Mouse (Mus musculus): ENCODE measurements around the gene Gm21256.
"Not testable (repeated sequence)": the region's sequence is repeated elsewhere in the genome, so short reads cannot be mapped to it uniquely, and the experiment has no call there.

The Gm21256 gene

DNA sequence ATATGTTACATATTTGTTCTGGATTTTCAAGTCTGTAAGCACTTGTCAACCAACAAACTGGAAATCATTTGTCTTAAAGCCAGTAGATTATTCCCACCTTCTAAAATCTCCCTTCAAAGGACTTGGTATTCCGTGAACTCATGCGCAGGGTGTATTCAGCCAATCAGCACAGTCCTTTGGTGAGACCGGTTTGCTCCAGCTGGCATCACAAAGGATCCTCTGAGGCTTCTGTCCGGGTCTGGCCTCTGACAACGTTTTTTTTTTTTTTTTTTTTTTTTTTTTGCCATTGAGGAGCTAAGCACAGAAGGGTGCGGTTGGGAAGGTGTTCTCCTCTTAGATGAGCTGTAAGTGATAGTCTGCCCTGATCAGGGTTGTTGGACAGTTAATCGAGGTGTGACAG, at the start of gene Gm21256:
Gm21256 (plus strand) TSS at position 301 of the 400 bp plus-strand sequence.
- not testable (repeated sequence) for DNase-seq (ENCODE audit: low spot score)

Measured in adipocyte (in vitro differentiated cells).